8 mouse cellular contexts compared by ENCODE assay signal in the genomic region with DNA sequence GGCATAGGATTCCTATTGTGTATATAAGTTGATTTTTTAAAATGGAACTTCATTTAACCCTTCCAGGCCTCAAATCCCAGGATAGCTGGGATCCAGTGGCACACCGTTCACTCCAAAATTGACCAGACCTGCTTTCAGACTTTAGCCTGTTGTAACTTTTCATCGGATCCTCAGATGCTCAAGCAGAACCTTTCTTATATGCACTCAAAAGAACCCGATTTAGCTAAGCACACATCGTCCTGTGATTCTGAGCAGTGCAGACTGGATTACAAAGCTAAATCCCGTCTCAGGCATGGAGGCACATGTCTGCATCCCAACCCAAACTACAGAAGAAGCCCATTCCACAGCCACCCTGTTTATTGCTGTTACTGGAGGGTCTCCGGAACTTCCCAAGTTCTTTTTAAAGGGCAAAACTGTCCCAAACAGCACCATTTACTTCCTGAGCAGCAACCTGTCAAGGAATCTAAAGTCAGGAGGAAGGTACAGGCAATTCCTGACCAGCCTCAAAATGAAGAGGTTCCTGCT. TPM values are rescaled to one million over a fixed set of nuclear protein-coding genes. Genes with fewer than 3 reads are reported as not detected.
DNase-seq lines count a peak whose midpoint lies in the region; ATAC-seq and TF ChIP-seq lines count a peak whose summit lies in the region.

No protein-coding gene starts in this region.

- peak overlapping the region; percentile 81 for H3K4me3 ChIP-seq in lung, postnatal 0 days (ENCODE audit: low read depth, low read length)
- peak overlapping the region; percentile 90 for H3K4me3 ChIP-seq in embryonic facial prominence, embryonic 15.5 days (replicated peaks)
- peak overlapping the region; percentile 93 for H3K4me3 ChIP-seq in intestine, postnatal 0 days (ENCODE audit: low read depth, low read length)
- peak overlapping the region; percentile 80 for H3K4me3 ChIP-seq in neural tube, embryonic 15.5 days (replicated peaks)

- H3K9ac ChIP-seq in lung, postnatal 0 days (replicated peaks; ENCODE audit: low read depth) = peak overlapping the region; percentile 92
- peak overlapping the region; percentile 98 for H3K9ac ChIP-seq in embryonic facial prominence, embryonic 15.5 days
- peak overlapping the region; percentile 93 for H3K9ac ChIP-seq in intestine, postnatal 0 days (ENCODE audit: low read depth, low read length)
- H3K9ac ChIP-seq in neural tube, embryonic 15.5 days (replicated peaks) = peak overlapping the region; percentile 99

- peaks cover 11% of the 10 kb centered on the region; the same call in 1 of the 2 replicates for H3K4me1 ChIP-seq in lung, postnatal 0 days (ENCODE audit: insufficient read depth, low read depth, low read length)
- peaks cover 45% of the 10 kb centered on the region for H3K4me1 ChIP-seq in embryonic facial prominence, embryonic 15.5 days
- peaks cover 3% of the 10 kb centered on the region; the same call in 1 of the 2 replicates for H3K4me1 ChIP-seq in intestine, postnatal 0 days (replicated peaks; ENCODE audit: control insufficient read depth, insufficient read depth, low read length)
- H3K4me1 ChIP-seq in neural tube, embryonic 15.5 days = peaks cover 50% of the 10 kb centered on the region

- 2% methylated on average over 6 of the region's 6 CpGs for WGBS in lung, postnatal 0 days
- 0% methylated on average over 6 of the region's 6 CpGs for WGBS in embryonic facial prominence, embryonic 15.5 days
- WGBS in intestine, postnatal 0 days = under 1% methylated on average over 6 of the region's 6 CpGs
- under 1% methylated on average over 6 of the region's 6 CpGs for WGBS in neural tube, embryonic 15.5 days

- H3K9me3 ChIP-seq in lung, postnatal 0 days (ENCODE audit: low read length) = no peaks in the 10 kb centered on the region
- H3K9me3 ChIP-seq in embryonic facial prominence, embryonic 15.5 days (replicated peaks) = no peaks in the 10 kb centered on the region
- no peaks in the 10 kb centered on the region for H3K9me3 ChIP-seq in intestine, postnatal 0 days (ENCODE audit: control insufficient read depth)
- H3K9me3 ChIP-seq in neural tube, embryonic 15.5 days (replicated peaks) = no peaks in the 10 kb centered on the region

- H3K27ac ChIP-seq in lung, postnatal 0 days (ENCODE audit: low read length) = peak overlapping the region; percentile 77
- H3K27ac ChIP-seq in embryonic facial prominence, embryonic 15.5 days (replicated peaks) = peak overlapping the region; percentile 93
- H3K27ac ChIP-seq in intestine, postnatal 0 days (ENCODE audit: low read depth, low read length) = peak overlapping the region; percentile 86
- H3K27ac ChIP-seq in neural tube, embryonic 15.5 days (replicated peaks) = peak overlapping the region; percentile 91

- ATAC-seq in lung, postnatal 0 days = no peak
- no peak for ATAC-seq in embryonic facial prominence, embryonic 15.5 days (ENCODE audit: insufficient number of reproducible peaks, low FRiP score, low TSS enrichment, low read depth)
- no peak for ATAC-seq in intestine, postnatal 0 days
- no peak for ATAC-seq in neural tube, embryonic 15.5 days (ENCODE audit: low FRiP score)

- no peak for TF ChIP-seq CTCF in lung, postnatal 0 days (IDR thresholded peaks at IDR 0.05)
- TF ChIP-seq CTCF in intestine, postnatal 0 days (IDR thresholded peaks at IDR 0.05; ENCODE audit: low read depth) = no peak

- DNase-seq in lung, postnatal 0 days (ENCODE audit: low spot score) = no peak
- no peak for DNase-seq in lung, adult 18-20 months
- no peak for DNase-seq in ovary, postnatal 14 days (ENCODE audit: low spot score)
- no peak for DNase-seq in right cerebral cortex, postnatal 36 days (ENCODE audit: low spot score in 2 of 2)
- DNase-seq in B cell, adult 2 months = no peak

- H3K27me3 ChIP-seq in lung, postnatal 0 days (replicated peaks; ENCODE audit: insufficient read depth, low read length) = no peaks in the 10 kb centered on the region
- no peaks in the 10 kb centered on the region for H3K27me3 ChIP-seq in embryonic facial prominence, embryonic 15.5 days
- H3K27me3 ChIP-seq in intestine, postnatal 0 days (replicated peaks; ENCODE audit: control insufficient read depth, insufficient read depth, low read length) = no peaks in the 10 kb centered on the region
- H3K27me3 ChIP-seq in neural tube, embryonic 15.5 days (replicated peaks) = no peaks in the 10 kb centered on the region

- peak overlapping the region; percentile 69 for H3K4me2 ChIP-seq in lung, postnatal 0 days (replicated peaks; ENCODE audit: low read depth, low read length)
- peak overlapping the region; percentile 82 for H3K4me2 ChIP-seq in embryonic facial prominence, embryonic 15.5 days (replicated peaks)
- H3K4me2 ChIP-seq in intestine, postnatal 0 days (replicated peaks; ENCODE audit: low read depth) = peak overlapping the region; percentile 83
- H3K4me2 ChIP-seq in neural tube, embryonic 15.5 days = peak overlapping the region; percentile 70

- no peak for TF ChIP-seq EP300 in lung, postnatal 0 days (IDR thresholded peaks at IDR 0.05)

- H3K36me3 ChIP-seq in lung, postnatal 0 days (ENCODE audit: insufficient read depth, low read length) = 0 out of 2 replicates have a peak, but pooled peaks cover 17% of the 10 kb centered on the region
- peaks cover 29% of the 10 kb centered on the region for H3K36me3 ChIP-seq in embryonic facial prominence, embryonic 15.5 days
- H3K36me3 ChIP-seq in intestine, postnatal 0 days (ENCODE audit: control insufficient read depth, insufficient read depth) = peaks cover 26% of the 10 kb centered on the region
- H3K36me3 ChIP-seq in neural tube, embryonic 15.5 days = peaks cover 28% of the 10 kb centered on the region

RNA-seq across cellular contexts. Expression of a gene that starts 0.8 kb away (rescaled TPM):
- polyA plus RNA-seq in lung, postnatal 0 days (2015; fragmentation: Nextera tagmentation; extraction: Ambion mirVana) = 1,107 and 1,148 TPM in 2 replicates
- polyA plus RNA-seq in embryonic facial prominence, embryonic 15.5 days (2015; fragmentation: Nextera tagmentation; extraction: Ambion mirVana) = 1,369 and 1,440 TPM in 2 replicates
- polyA plus RNA-seq in intestine, postnatal 0 days (2015; fragmentation: Nextera tagmentation; extraction: Ambion mirVana) = 1,616 and 1,752 TPM in 2 replicates
- 649 and 787 TPM in 2 replicates for polyA plus RNA-seq in neural tube, embryonic 15.5 days (2015; fragmentation: Nextera tagmentation; extraction: Ambion mirVana)

RNA-seq across cellular contexts. Expression of a gene that starts 3.5 kb away (rescaled TPM):
- 972 and 1,016 TPM in 2 replicates for polyA plus RNA-seq in lung, postnatal 0 days (2015; fragmentation: Nextera tagmentation; extraction: Ambion mirVana)
- polyA plus RNA-seq in embryonic facial prominence, embryonic 15.5 days (2015; fragmentation: Nextera tagmentation; extraction: Ambion mirVana) = 1,509 and 1,523 TPM in 2 replicates
- 1,691 and 1,755 TPM in 2 replicates for polyA plus RNA-seq in intestine, postnatal 0 days (2015; fragmentation: Nextera tagmentation; extraction: Ambion mirVana)
- 759 and 947 TPM in 2 replicates for polyA plus RNA-seq in neural tube, embryonic 15.5 days (2015; fragmentation: Nextera tagmentation; extraction: Ambion mirVana)

RNA-seq across cellular contexts. Expression of a gene that starts 8.3 kb away (rescaled TPM):
- polyA plus RNA-seq in lung, postnatal 0 days (2015; fragmentation: Nextera tagmentation; extraction: Ambion mirVana) = 0.62 and 0.96 TPM in 2 replicates
- 0.12 and 0.37 TPM in 2 replicates for polyA plus RNA-seq in embryonic facial prominence, embryonic 15.5 days (2015; fragmentation: Nextera tagmentation; extraction: Ambion mirVana)
- 0.70 and 0.82 TPM in 2 replicates for polyA plus RNA-seq in intestine, postnatal 0 days (2015; fragmentation: Nextera tagmentation; extraction: Ambion mirVana)
- 0.12 and 0.24 TPM in 2 replicates for polyA plus RNA-seq in neural tube, embryonic 15.5 days (2015; fragmentation: Nextera tagmentation; extraction: Ambion mirVana)

RNA-seq across cellular contexts. Expression of a gene that starts 8.5 kb away (rescaled TPM):
- polyA plus RNA-seq in lung, postnatal 0 days (2015; fragmentation: Nextera tagmentation; extraction: Ambion mirVana) = 5.1 and 6.1 TPM in 2 replicates
- 2.6 and 3.4 TPM in 2 replicates for polyA plus RNA-seq in embryonic facial prominence, embryonic 15.5 days (2015; fragmentation: Nextera tagmentation; extraction: Ambion mirVana)
- polyA plus RNA-seq in intestine, postnatal 0 days (2015; fragmentation: Nextera tagmentation; extraction: Ambion mirVana) = 2.1 and 2.7 TPM in 2 replicates
- polyA plus RNA-seq in neural tube, embryonic 15.5 days (2015; fragmentation: Nextera tagmentation; extraction: Ambion mirVana) = 1.8 and 3.8 TPM in 2 replicates

RNA-seq across cellular contexts. Expression of a gene that starts 24.1 kb away (rescaled TPM):
- 138 and 143 TPM in 2 replicates for polyA plus RNA-seq in lung, postnatal 0 days (2015; fragmentation: Nextera tagmentation; extraction: Ambion mirVana)
- 126 and 135 TPM in 2 replicates for polyA plus RNA-seq in embryonic facial prominence, embryonic 15.5 days (2015; fragmentation: Nextera tagmentation; extraction: Ambion mirVana)
- 2,929 and 3,267 TPM in 2 replicates for polyA plus RNA-seq in intestine, postnatal 0 days (2015; fragmentation: Nextera tagmentation; extraction: Ambion mirVana)
- polyA plus RNA-seq in neural tube, embryonic 15.5 days (2015; fragmentation: Nextera tagmentation; extraction: Ambion mirVana) = 33.8 and 42.7 TPM in 2 replicates
